Mouse (Mus musculus): ENCODE results near the gene Lcn2. TPM values are rescaled to one million over a fixed set of nuclear protein-coding genes. Genes with fewer than 3 reads are reported as not detected.

Lcn2 gene
- polyA plus RNA-seq, 1 experiment: 23.8 TPM

GRCm38 (mm10) chr2:32416556-32416955 lies 28.5 kb upstream of the Lcn2 start:
- no peak overlapping the region for H3K27ac ChIP-seq (ENCODE audit: control insufficient read depth, insufficient read depth, low read length)
- H3K4me3 ChIP-seq (ENCODE audit: control insufficient read depth, insufficient read depth, low read length): no peak overlapping the region
- TF ChIP-seq CTCF (IDR thresholded peaks at IDR 0.05; ENCODE audit: borderline replicate concordance, control insufficient read depth, extremely low read depth, insufficient read depth, low read length, poor library complexity): no peak
- TF ChIP-seq POLR2A (IDR thresholded peaks at IDR 0.05; ENCODE audit: control insufficient read depth, extremely low read depth, insufficient read depth, low read length, poor library complexity): no peak
- H3K27me3 ChIP-seq (ENCODE audit: control insufficient read depth, insufficient read depth, low read length): no peaks in the 10 kb centered on the region
- H3K36me3 ChIP-seq (ENCODE audit: control insufficient read depth, insufficient read depth, low read length): peaks cover 53% of the 10 kb centered on the region
- DNase-seq: no peak
- H3K4me1 ChIP-seq (replicated peaks; ENCODE audit: control insufficient read depth, insufficient read depth, low read length): no peaks in the 10 kb centered on the region
- 85% methylated on average over 2 of the region's 2 CpGs for WGBS

- H3K36me3 ChIP-seq (ENCODE audit: control insufficient read depth, insufficient read depth, low read length): peaks cover 53% of the 10 kb centered on the region
- DNase-seq: no peak
- 98% methylated on average over 12 of the region's 12 CpGs for WGBS
Measured at GRCm38 (mm10) chr2:32415801-32416200, 27.7 kb upstream of the Lcn2 start.

GRCm38 (mm10) chr2:32413936-32414335 lies 25.9 kb upstream of the Lcn2 start:
- Histone ChIP-seq H3K4me1 (replicated peaks; ENCODE audit: control insufficient read depth, insufficient read depth, low read length) (0 out of 2 replicates have a peak, but pooled peaks cover 2% of the 10 kb centered on the region), H3K36me3 (ENCODE audit: control insufficient read depth, insufficient read depth, low read length) (peaks cover 40% of the 10 kb centered on the region), H3K27me3 (ENCODE audit: control insufficient read depth, insufficient read depth, low read length) (no peaks in the 10 kb centered on the region), H3K27ac (ENCODE audit: control insufficient read depth, insufficient read depth, low read length) (no peak overlapping the region), H3K4me3 (ENCODE audit: control insufficient read depth, insufficient read depth, low read length) (no peak overlapping the region)
- no peak for DNase-seq
- TF ChIP-seq CTCF (IDR thresholded peaks at IDR 0.05; ENCODE audit: borderline replicate concordance, control insufficient read depth, extremely low read depth, insufficient read depth, low read length, poor library complexity): no peak
- TF ChIP-seq POLR2A (IDR thresholded peaks at IDR 0.05; ENCODE audit: control insufficient read depth, extremely low read depth, insufficient read depth, low read length, poor library complexity): no peak
- WGBS: 83% methylated on average over 5 of the region's 5 CpGs

More at GRCm38 (mm10) chr2:32415801-32416200, 27.7 kb upstream of the Lcn2 start:
- Histone ChIP-seq H3K27me3 (ENCODE audit: control insufficient read depth, insufficient read depth, low read length) (no peaks in the 10 kb centered on the region), H3K4me1 (replicated peaks; ENCODE audit: control insufficient read depth, insufficient read depth, low read length) (0 out of 2 replicates have a peak, but pooled peaks cover 2% of the 10 kb centered on the region), H3K27ac (ENCODE audit: control insufficient read depth, insufficient read depth, low read length) (no peak overlapping the region), H3K4me3 (ENCODE audit: control insufficient read depth, insufficient read depth, low read length) (no peak overlapping the region)
- no peak for TF ChIP-seq CTCF (IDR thresholded peaks at IDR 0.05; ENCODE audit: borderline replicate concordance, control insufficient read depth, extremely low read depth, insufficient read depth, low read length, poor library complexity)
- TF ChIP-seq POLR2A (IDR thresholded peaks at IDR 0.05; ENCODE audit: control insufficient read depth, extremely low read depth, insufficient read depth, low read length, poor library complexity): no peak

- no peak for DNase-seq
- H3K36me3 ChIP-seq (ENCODE audit: control insufficient read depth, insufficient read depth, low read length): peaks cover 30% of the 10 kb centered on the region
- no peak overlapping the region for H3K27ac ChIP-seq (ENCODE audit: control insufficient read depth, insufficient read depth, low read length)
- TF ChIP-seq POLR2A (IDR thresholded peaks at IDR 0.05; ENCODE audit: control insufficient read depth, extremely low read depth, insufficient read depth, low read length, poor library complexity) (no peak), CTCF (IDR thresholded peaks at IDR 0.05; ENCODE audit: borderline replicate concordance, control insufficient read depth, extremely low read depth, insufficient read depth, low read length, poor library complexity) (no peak)
- H3K4me1 ChIP-seq (replicated peaks; ENCODE audit: control insufficient read depth, insufficient read depth, low read length): 0 out of 2 replicates have a peak, but pooled peaks cover 2% of the 10 kb centered on the region
- WGBS: 95% methylated on average over 6 of the region's 6 CpGs
- H3K4me3 ChIP-seq (ENCODE audit: control insufficient read depth, insufficient read depth, low read length): no peak overlapping the region
- no peaks in the 10 kb centered on the region for H3K27me3 ChIP-seq (ENCODE audit: control insufficient read depth, insufficient read depth, low read length)
Measured at GRCm38 (mm10) chr2:32412742-32413531, 24.9 kb upstream of the Lcn2 start.

- Histone ChIP-seq H3K4me3 (ENCODE audit: control insufficient read depth, insufficient read depth, low read length) (no peak overlapping the region), H3K27me3 (ENCODE audit: control insufficient read depth, insufficient read depth, low read length) (no peaks in the 10 kb centered on the region), H3K27ac (ENCODE audit: control insufficient read depth, insufficient read depth, low read length) (no peak overlapping the region), H3K4me1 (replicated peaks; ENCODE audit: control insufficient read depth, insufficient read depth, low read length) (0 out of 2 replicates have a peak, but pooled peaks cover 2% of the 10 kb centered on the region), H3K36me3 (ENCODE audit: control insufficient read depth, insufficient read depth, low read length) (peaks cover 15% of the 10 kb centered on the region)
- no peak for TF ChIP-seq CTCF (IDR thresholded peaks at IDR 0.05; ENCODE audit: borderline replicate concordance, control insufficient read depth, extremely low read depth, insufficient read depth, low read length, poor library complexity)
- no peak for TF ChIP-seq POLR2A (IDR thresholded peaks at IDR 0.05; ENCODE audit: control insufficient read depth, extremely low read depth, insufficient read depth, low read length, poor library complexity)
- DNase-seq: no peak
- 89% methylated on average over 7 of the region's 7 CpGs for WGBS
Measured at GRCm38 (mm10) chr2:32411407-32411806, 23.4 kb upstream of the Lcn2 start.

- H3K4me3 ChIP-seq (ENCODE audit: control insufficient read depth, insufficient read depth, low read length): no peak overlapping the region
- DNase-seq: no peak
- 92% methylated on average over 25 of the region's 25 CpGs for WGBS
- no peaks in the 10 kb centered on the region for H3K27me3 ChIP-seq (ENCODE audit: control insufficient read depth, insufficient read depth, low read length)
- no peak overlapping the region for H3K27ac ChIP-seq (ENCODE audit: control insufficient read depth, insufficient read depth, low read length)
- TF ChIP-seq POLR2A (IDR thresholded peaks at IDR 0.05; ENCODE audit: control insufficient read depth, extremely low read depth, insufficient read depth, low read length, poor library complexity): no peak
- no peak for TF ChIP-seq CTCF (IDR thresholded peaks at IDR 0.05; ENCODE audit: borderline replicate concordance, control insufficient read depth, extremely low read depth, insufficient read depth, low read length, poor library complexity)
- H3K4me1 ChIP-seq (replicated peaks; ENCODE audit: control insufficient read depth, insufficient read depth, low read length): 0 out of 2 replicates have a peak, but pooled peaks cover 2% of the 10 kb centered on the region
- no peaks in the 10 kb centered on the region for H3K36me3 ChIP-seq (ENCODE audit: control insufficient read depth, insufficient read depth, low read length)
Measured at GRCm38 (mm10) chr2:32408429-32409424, 20.7 kb upstream of the Lcn2 start.

Measured in thymus, adult 2 months (tissue).